Mouse (Mus musculus) intestine, embryonic 14.5 days (tissue): ENCODE results near the gene Wfdc13. TPM values are rescaled to one million over a fixed set of nuclear protein-coding genes. Genes with fewer than 3 reads are reported as not detected.
"Not testable (repeated sequence)": the region's sequence is repeated elsewhere in the genome, so short reads cannot be mapped to it uniquely, and the experiment has no call there.

Source experiments
- ATAC-seq: fragments of 200-750 bp; cut with Nextera tagmentation; replicated peaks from 2 replicates; pipeline ENCODE4 v1.8.0; 2017; ENCODE audit warnings: low read depth, moderate number of reproducible peaks, moderate TSS enrichment, moderate library complexity; ENCODE audit not compliant: low FRiP score, low TSS enrichment
- DNase-seq: peaks from one replicate; pipeline ENCODE4 v3.0.0-alpha.2; 2018; ENCODE audit warnings: low spot score
- H3K27ac ChIP-seq: fragments of 300-500 bp; sonication (generic); 2 replicates; pipeline ENCODE4 v1.5.1; 2014; ENCODE audit warnings: low read depth, mild to moderate bottlenecking, control low read depth
- H3K27me3 ChIP-seq: fragments of 300-500 bp; sonication (generic); replicated peaks from 2 replicates; pipeline ENCODE4 v1.6.1; 2014; ENCODE audit warnings: low read length, control low read depth; ENCODE audit not compliant: control insufficient read depth, insufficient read depth
- H3K36me3 ChIP-seq: fragments of 300-500 bp; sonication (generic); 2 replicates; pipeline ENCODE4 v1.6.1; 2014; ENCODE audit warnings: low read length, control low read depth; ENCODE audit not compliant: control insufficient read depth, insufficient read depth
- H3K4me1 ChIP-seq: fragments of 300-500 bp; sonication (generic); replicated peaks from 2 replicates; pipeline ENCODE4 v1.6.1; 2014; ENCODE audit warnings: low read length, control low read depth, mixed read lengths; ENCODE audit not compliant: control insufficient read depth, insufficient read depth
- H3K4me2 ChIP-seq: fragments of 300-500 bp; sonication (generic); 2 replicates; pipeline ENCODE4 v1.6.1; 2014; ENCODE audit warnings: low read length
- H3K4me3 ChIP-seq: fragments of 300-500 bp; sonication (generic); 2 replicates; pipeline ENCODE4 v1.5.1; 2014; ENCODE audit warnings: low read depth, low read length, control low read depth, mixed read lengths
- H3K9ac ChIP-seq: fragments of 300-500 bp; sonication (generic); 2 replicates; pipeline ENCODE4 v1.6.1; 2014; ENCODE audit warnings: mild to moderate bottlenecking, low read length
- H3K9me3 ChIP-seq: fragments of 300-500 bp; sonication (generic); 2 replicates; pipeline ENCODE4 v1.6.1; 2016; ENCODE audit warnings: low read length, control low read depth; ENCODE audit not compliant: control insufficient read depth
- WGBS: fragments of 180-500 bp; shearing (Covaris S2); extraction: QIAGEN DNeasy Blood & Tissue Kit; methylation state at CpG from one replicate; pipeline ENCODE4 v1.1.7; 2014; 5-methylcytosine and 5-hydroxymethylcytosine counted together
- polyA plus RNA-seq: library from polyadenylated mRNA; unstranded; fragments of >200 nt; fragmentation: Nextera tagmentation; extraction: Ambion mirVana; gene quantifications from 2 replicates; pipeline ENCODE4 v1.2.1, GENCODE M21; 2014

Gene Wfdc13
- polyA plus RNA-seq, 1 experiment from 2014 or later, result 0.28 TPM

GRCm38 (mm10) chr2:164701761-164702160 lies 16.9 kb downstream of the Wfdc13 start:
- H3K27ac ChIP-seq, result no peak overlapping the region
- H3K4me3 ChIP-seq, result no peak overlapping the region
- H3K27me3 ChIP-seq, result no peaks in the 10 kb centered on the region
- no peaks in the 10 kb centered on the region for H3K4me1 ChIP-seq
- WGBS, result 89% methylated on average over 5 of the region's 5 CpGs
- H3K9me3 ChIP-seq, result 0 out of 2 replicates have a peak, but pooled peaks cover 3% of the 10 kb centered on the region
- H3K9ac ChIP-seq, result no peak overlapping the region
- ATAC-seq, result no peak
- no peak overlapping the region for H3K4me2 ChIP-seq
- H3K36me3 ChIP-seq, result no peaks in the 10 kb centered on the region
- no peak for DNase-seq

DNA sequence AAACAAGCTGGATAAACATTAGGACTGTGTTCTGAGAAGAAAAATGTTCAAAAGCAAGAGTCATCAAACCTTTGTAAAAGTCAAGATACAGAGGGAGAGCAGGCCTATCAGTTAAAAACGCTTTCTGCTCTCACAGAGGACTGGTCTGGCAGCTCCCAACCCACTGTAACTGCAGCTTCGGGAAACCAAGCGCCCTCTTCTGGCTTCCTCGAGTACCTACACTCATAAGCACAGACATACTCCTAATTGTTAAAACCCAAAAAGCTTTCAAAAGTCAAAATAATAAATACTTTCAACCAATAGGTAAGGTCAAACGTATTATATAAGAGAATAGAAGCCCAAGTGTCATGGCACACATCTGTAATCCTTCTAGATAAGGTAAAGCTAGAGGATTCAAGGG lies 19.3 kb downstream of the Wfdc13 start:
- no peak overlapping the region for H3K4me2 ChIP-seq
- H3K4me1 ChIP-seq, result no peaks in the 10 kb centered on the region
- no peak for ATAC-seq
- H3K9ac ChIP-seq, result no peak overlapping the region
- DNase-seq, result no peak
- H3K4me3 ChIP-seq, result no peak overlapping the region
- H3K36me3 ChIP-seq, result no peaks in the 10 kb centered on the region
- no peaks in the 10 kb centered on the region for H3K27me3 ChIP-seq
- WGBS, result 79% methylated on average over 5 of the region's 5 CpGs
- 0 out of 2 replicates have a peak, but pooled peaks cover 3% of the 10 kb centered on the region for H3K9me3 ChIP-seq
- no peak overlapping the region for H3K27ac ChIP-seq

- WGBS, result 87% methylated on average over 6 of the region's 6 CpGs
- Histone ChIP-seq H3K27ac (no peak overlapping the region), H3K4me2 (no peak overlapping the region), H3K4me3 (no peak overlapping the region), H3K9me3 (0 out of 2 replicates have a peak, but pooled peaks cover 3% of the 10 kb centered on the region), H3K9ac (no peak overlapping the region), H3K27me3 (no peaks in the 10 kb centered on the region), H3K36me3 (no peaks in the 10 kb centered on the region), H3K4me1 (no peaks in the 10 kb centered on the region)
- no peak for DNase-seq
- ATAC-seq, result no peak
These were observed 20.4 kb downstream of the Wfdc13 start for GRCm38 (mm10) chr2:164705328-164705727.

DNA sequence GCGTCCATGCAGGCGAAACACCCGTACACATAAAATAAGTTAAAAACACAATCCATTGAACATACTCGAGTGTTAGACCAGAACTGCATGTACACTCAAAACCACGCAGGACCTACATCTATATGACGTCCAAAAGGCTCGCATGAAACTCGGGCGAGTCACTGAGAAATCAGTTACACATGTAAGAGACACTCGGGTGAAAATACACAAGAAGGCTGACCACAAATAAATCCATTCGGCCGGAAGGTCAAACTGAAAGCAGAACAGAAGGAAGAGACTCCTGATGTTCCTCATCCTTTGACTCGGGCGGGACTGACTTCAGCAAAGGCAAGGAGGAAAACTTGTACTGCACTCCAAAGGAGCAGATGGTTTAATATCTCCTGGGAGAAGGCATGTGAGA lies 21.1 kb downstream of the Wfdc13 start:
- Histone ChIP-seq H3K36me3 (no peaks in the 10 kb centered on the region), H3K27me3 (no peaks in the 10 kb centered on the region), H3K9ac (no peak overlapping the region), H3K4me3 (no peak overlapping the region), H3K27ac (no peak overlapping the region), H3K4me2 (no peak overlapping the region), H3K9me3 (0 out of 2 replicates have a peak, but pooled peaks cover 3% of the 10 kb centered on the region), H3K4me1 (no peaks in the 10 kb centered on the region)
- 89% methylated on average over 14 of the region's 14 CpGs for WGBS
- ATAC-seq (no peak), DNase-seq (no peak)

- Histone ChIP-seq H3K9ac (no peak within 1 kb of the TSS), H3K27me3 (no peaks in the 10 kb centered on the region), H3K36me3 (no peaks in the 10 kb centered on the region), H3K4me1 (no peaks in the 10 kb centered on the region), H3K9me3 (no peaks in the 10 kb centered on the region), H3K4me2 (no peak within 1 kb of the TSS), H3K4me3 (no peak within 1 kb of the TSS), H3K27ac (no peak within 1 kb of the TSS)
- no peak for ATAC-seq
- DNase-seq, result no peak
- WGBS, result 84% methylated on average over 6 of the region's 6 CpGs
These were observed 30.1 kb downstream of the Wfdc13 start, which contains the start of gene Spint5 for GRCm38 (mm10) chr2:164715005-164715404. Gene Spint5 (plus strand): TSS chr2:164715305.

GRCm38 (mm10) chr2:164716194-164716786 lies 31.4 kb downstream of the Wfdc13 start:
- not testable (repeated sequence) for H3K9me3 ChIP-seq, H3K9ac ChIP-seq, H3K36me3 ChIP-seq, H3K27ac ChIP-seq, H3K4me1 ChIP-seq, DNase-seq, ATAC-seq, H3K27me3 ChIP-seq, H3K4me2 ChIP-seq, H3K4me3 ChIP-seq
- 87% methylated on average over 19 of the region's 23 CpGs for WGBS

DNA sequence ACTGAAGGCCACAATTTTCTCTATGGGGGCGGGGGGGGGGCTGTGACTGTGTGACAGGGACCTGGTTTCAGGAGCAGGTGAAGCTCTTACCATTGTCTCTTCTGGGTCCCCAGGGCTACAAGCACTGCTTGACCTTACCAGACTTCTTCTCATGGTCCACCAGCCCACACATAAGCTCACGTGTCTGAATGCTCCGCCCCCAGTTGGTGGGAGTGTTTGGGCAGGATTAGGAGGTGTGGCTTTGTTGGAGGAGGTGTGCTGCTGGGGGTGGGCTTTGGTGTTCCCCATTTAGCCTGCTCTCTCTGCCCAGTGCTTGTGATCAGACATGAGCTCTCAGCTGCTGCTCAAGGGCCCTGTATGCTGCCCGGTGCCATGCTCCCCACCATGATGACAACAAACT lies 38.4 kb downstream of the Wfdc13 start:
- DNase-seq (no peak), ATAC-seq (no peak)
- Histone ChIP-seq H3K9me3 (no peaks in the 10 kb centered on the region), H3K4me3 (no peak overlapping the region), H3K27ac (no peak overlapping the region), H3K36me3 (no peaks in the 10 kb centered on the region), H3K9ac (no peak overlapping the region), H3K27me3 (no peaks in the 10 kb centered on the region), H3K4me2 (no peak overlapping the region), H3K4me1 (no peaks in the 10 kb centered on the region)
- 72% methylated on average over 4 of the region's 4 CpGs for WGBS

GRCm38 (mm10) chr2:164725895-164726619 lies 41.1 kb downstream of the Wfdc13 start:
- Histone ChIP-seq H3K9me3 (no peaks in the 10 kb centered on the region), H3K4me3 (no peak overlapping the region), H3K9ac (no peak overlapping the region), H3K27ac (no peak overlapping the region), H3K4me2 (no peak overlapping the region), H3K4me1 (no peaks in the 10 kb centered on the region), H3K27me3 (no peaks in the 10 kb centered on the region), H3K36me3 (no peaks in the 10 kb centered on the region)
- ATAC-seq, result peak; percentile 58; the same call in 1 of the 2 replicates
- DNase-seq, result peak; percentile 84
- 24% methylated on average over 6 of the region's 6 CpGs for WGBS

DNA sequence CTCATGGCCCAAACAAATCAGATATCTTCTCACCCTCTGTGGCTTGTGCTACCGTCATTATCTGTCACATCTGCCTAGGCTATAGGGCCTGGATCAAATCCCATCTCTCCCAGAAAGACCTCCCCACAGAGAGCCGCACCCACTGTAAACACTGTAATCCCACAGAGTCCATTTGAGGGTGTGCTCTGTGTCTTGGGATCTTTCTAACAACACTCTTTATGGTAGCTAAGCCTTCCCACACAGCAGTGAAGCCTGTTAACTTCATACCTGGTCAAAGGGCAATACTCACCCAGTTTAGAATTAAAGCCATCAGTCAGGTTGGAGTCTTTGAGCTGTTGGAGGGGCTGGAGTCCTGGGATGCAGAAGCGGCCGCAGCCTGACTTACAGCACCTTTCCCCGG lies 46.8 kb downstream of the Wfdc13 start:
- Histone ChIP-seq H3K9me3 (no peaks in the 10 kb centered on the region), H3K36me3 (no peaks in the 10 kb centered on the region), H3K4me2 (no peak overlapping the region), H3K9ac (no peak overlapping the region), H3K4me1 (peaks cover 10% of the 10 kb centered on the region), H3K27me3 (no peaks in the 10 kb centered on the region), H3K4me3 (no peak overlapping the region), H3K27ac (no peak overlapping the region)
- 38% methylated on average over 5 of the region's 5 CpGs for WGBS
- no peak for DNase-seq
- peak; percentile 60; the same call in 1 of the 2 replicates for ATAC-seq
